Mouse (Mus musculus): ENCODE results near the gene Cyp4f39. TPM values are rescaled to one million over a fixed set of nuclear protein-coding genes. Genes with fewer than 3 reads are reported as not detected.
"Not testable (repeated sequence)": the region's sequence is repeated elsewhere in the genome, so short reads cannot be mapped to it uniquely, and the experiment has no call there.

Cyp4f39 gene
- polyA plus RNA-seq, 1 experiment from 2014 or later: 3.5 TPM

DNA sequence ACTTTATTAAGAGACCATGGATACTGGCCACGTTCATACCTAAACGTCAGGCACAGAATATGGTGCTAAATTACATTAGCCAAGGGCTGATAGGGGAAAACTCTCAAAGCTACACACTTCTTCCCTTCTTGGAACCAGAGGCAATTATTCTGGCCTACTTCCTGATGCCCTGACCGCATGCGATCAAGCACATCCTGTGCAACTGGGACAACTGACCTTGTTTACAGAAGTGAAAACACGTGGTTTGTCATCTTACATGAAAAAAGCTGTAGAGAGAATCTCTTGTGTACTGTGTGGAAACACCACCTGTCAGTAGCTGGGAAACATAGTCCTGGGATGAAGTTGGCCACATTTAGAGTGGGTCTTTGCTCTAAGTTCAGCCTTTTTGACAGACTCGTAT is 81.5 kb downstream of the Cyp4f39 start:
- peaks cover 10% of the 10 kb centered on the region for H3K4me1 ChIP-seq
- 80% methylated on average over 6 of the region's 6 CpGs for WGBS
- no peaks in the 10 kb centered on the region for H3K27me3 ChIP-seq
- H3K27ac ChIP-seq: no peak overlapping the region
- no peak overlapping the region for H3K9ac ChIP-seq
- H3K36me3 ChIP-seq: no peaks in the 10 kb centered on the region
- H3K4me3 ChIP-seq: no peak overlapping the region
- ATAC-seq (ENCODE audit: insufficient number of reproducible peaks, insufficient read depth, low FRiP score, low TSS enrichment, low read depth): no peak
- H3K4me2 ChIP-seq: no peak overlapping the region
- H3K9me3 ChIP-seq: no peaks in the 10 kb centered on the region

DNA sequence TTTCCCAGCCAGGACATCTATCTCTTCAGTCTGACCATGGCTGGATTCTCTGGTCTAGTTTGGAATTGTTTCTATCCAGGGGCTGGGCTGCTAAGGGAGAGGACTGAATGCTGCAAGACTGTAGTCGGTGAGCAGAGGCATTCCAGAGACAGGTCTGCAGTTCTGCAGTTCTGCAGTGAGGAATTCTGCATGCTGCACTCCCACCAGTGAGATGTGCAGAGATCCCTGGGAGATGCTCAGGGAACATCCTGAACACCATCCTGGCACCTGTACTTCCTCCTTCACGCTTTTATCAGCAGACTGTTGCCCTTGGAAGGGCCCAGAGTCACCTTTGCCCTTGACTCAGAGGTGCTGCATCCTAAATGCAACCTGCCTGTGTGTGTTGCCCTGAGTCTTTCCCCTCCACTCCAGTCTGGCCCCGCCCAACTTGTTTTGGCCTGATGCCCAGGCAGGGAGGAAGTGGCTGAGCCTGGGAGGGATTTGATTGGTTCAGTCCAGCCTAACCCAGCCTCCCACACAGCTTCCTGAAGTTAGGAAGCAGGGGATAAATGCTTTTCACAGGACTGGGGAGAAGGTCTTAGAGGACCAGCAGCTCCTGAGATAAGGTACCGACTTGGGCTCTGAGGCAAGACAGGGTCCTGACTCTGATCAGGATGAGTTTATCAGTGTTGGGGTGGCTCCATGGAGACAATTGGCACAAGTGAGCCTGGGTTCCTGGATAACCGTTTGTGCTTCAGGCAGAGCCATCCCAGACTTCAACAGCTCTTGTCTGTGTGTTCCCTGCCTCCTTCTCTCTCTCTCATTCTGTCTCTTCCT is 83.7 kb downstream of the Cyp4f39 start, which contains the start of gene Cyp4f16:
TSS of gene Cyp4f16 (plus strand) at position 508 of the 816 bp plus-strand sequence.
- H3K4me1 ChIP-seq, H3K36me3 ChIP-seq, H3K9me3 ChIP-seq, H3K27me3 ChIP-seq: not testable (repeated sequence)
- Histone ChIP-seq H3K4me2 (peak within 1 kb of the TSS; percentile 71), H3K4me3 (peak within 1 kb of the TSS; percentile 54), H3K9ac (peak within 1 kb of the TSS; percentile 77), H3K27ac (peak within 1 kb of the TSS; percentile 62)
- WGBS: 11% methylated on average over 5 of the region's 5 CpGs
- ATAC-seq (ENCODE audit: insufficient number of reproducible peaks, insufficient read depth, low FRiP score, low TSS enrichment, low read depth): peak; percentile 92

GRCm38 (mm10) chr17:32536867-32537250 is 84.3 kb downstream of the Cyp4f39 start:
- 61% methylated on average over 5 of the region's 5 CpGs for WGBS
- peak overlapping the region; percentile 77 for H3K9ac ChIP-seq
- ATAC-seq (ENCODE audit: insufficient number of reproducible peaks, insufficient read depth, low FRiP score, low TSS enrichment, low read depth): no peak
- no peaks in the 10 kb centered on the region for H3K27me3 ChIP-seq
- peaks cover 10% of the 10 kb centered on the region for H3K4me1 ChIP-seq
- no peaks in the 10 kb centered on the region for H3K9me3 ChIP-seq
- 0 out of 2 replicates have a peak, but pooled peaks cover 3% of the 10 kb centered on the region for H3K36me3 ChIP-seq
- H3K4me3 ChIP-seq: peak overlapping the region; percentile 54
- H3K27ac ChIP-seq: peak overlapping the region; percentile 62
- peak overlapping the region; percentile 71 for H3K4me2 ChIP-seq

Other genes starting within 250 kb of the Cyp4f39 start
- 106 and 117 TPM in 2 replicates for gene Brd4, start 168.0 kb upstream of the Cyp4f39 start, polyA plus RNA-seq (2015; fragmentation: Nextera tagmentation; extraction: Ambion mirVana)
- gene Akap8, start 131.5 kb upstream of the Cyp4f39 start, polyA plus RNA-seq (2015; fragmentation: Nextera tagmentation; extraction: Ambion mirVana): 120 and 123 TPM in 2 replicates
- gene Akap8l, start 102.1 kb upstream of the Cyp4f39 start, polyA plus RNA-seq (2015; fragmentation: Nextera tagmentation; extraction: Ambion mirVana): 110 and 113 TPM in 2 replicates
- 25.3 and 28.7 TPM in 2 replicates for gene Wiz, start 63.3 kb upstream of the Cyp4f39 start, polyA plus RNA-seq (2015; fragmentation: Nextera tagmentation; extraction: Ambion mirVana)
- gene Rasal3, start 49.1 kb upstream of the Cyp4f39 start, polyA plus RNA-seq (2015; fragmentation: Nextera tagmentation; extraction: Ambion mirVana): 1.2 and 1.5 TPM in 2 replicates
- gene Pglyrp2, start 28.6 kb upstream of the Cyp4f39 start, polyA plus RNA-seq (2015; fragmentation: Nextera tagmentation; extraction: Ambion mirVana): 0.08 and 0.15 TPM in 2 replicates
- 18.4 and 20.3 TPM in 2 replicates for gene Cyp4f17, start 53.3 kb downstream of the Cyp4f39 start, polyA plus RNA-seq (2015; fragmentation: Nextera tagmentation; extraction: Ambion mirVana)
- gene Cyp4f16, start 83.8 kb downstream of the Cyp4f39 start, polyA plus RNA-seq (2015; fragmentation: Nextera tagmentation; extraction: Ambion mirVana): 20.5 and 23.0 TPM in 2 replicates
- not detected in 2 replicates for gene Cyp4f37, start 168.6 kb downstream of the Cyp4f39 start, polyA plus RNA-seq (2015; fragmentation: Nextera tagmentation; extraction: Ambion mirVana)
- gene Cyp4f40, start 206.2 kb downstream of the Cyp4f39 start, polyA plus RNA-seq (2015; fragmentation: Nextera tagmentation; extraction: Ambion mirVana): not detected in 2 replicates
- 0.45 and 1.1 TPM in 2 replicates for gene Cyp4f15, start 232.9 kb downstream of the Cyp4f39 start, polyA plus RNA-seq (2015; fragmentation: Nextera tagmentation; extraction: Ambion mirVana)

Data from embryonic facial prominence, embryonic 13.5 days (tissue).